Mouse (Mus musculus) embryonic facial prominence, embryonic 15.5 days (tissue): Measurements from ENCODE around the gene Cend1. TPM values are rescaled to one million over a fixed set of nuclear protein-coding genes. Genes with fewer than 3 reads are reported as not detected.

ENCODE experiments used
- ATAC-seq: fragments of 200-750 bp; cut with Nextera tagmentation; 2 replicates; pipeline ENCODE4 v1.8.0; 2017; ENCODE audit warnings: low read depth, moderate TSS enrichment; ENCODE audit not compliant: insufficient number of reproducible peaks, low FRiP score, low TSS enrichment
- H3K27ac ChIP-seq: fragments of 300-500 bp; sonication (generic); replicated peaks from 2 replicates; pipeline ENCODE4 v1.5.1; 2015; ENCODE audit warnings: mild to moderate bottlenecking, inconsistent platforms
- H3K27me3 ChIP-seq: fragments of 300-500 bp; sonication (generic); 2 replicates; pipeline ENCODE4 v1.6.1; 2015; ENCODE audit warnings: inconsistent platforms
- H3K36me3 ChIP-seq: fragments of 300-500 bp; sonication (generic); 2 replicates; pipeline ENCODE4 v1.6.1; 2015; ENCODE audit warnings: mild to moderate bottlenecking, inconsistent platforms
- H3K4me1 ChIP-seq: fragments of 300-500 bp; sonication (generic); 2 replicates; pipeline ENCODE4 v1.6.1; 2015; ENCODE audit warnings: inconsistent platforms
- H3K4me2 ChIP-seq: fragments of 300-500 bp; sonication (generic); replicated peaks from 2 replicates; pipeline ENCODE4 v1.6.1; 2015; ENCODE audit warnings: mild to moderate bottlenecking, inconsistent platforms
- H3K4me3 ChIP-seq: fragments of 300-500 bp; sonication (generic); replicated peaks from 2 replicates; pipeline ENCODE4 v1.5.1; 2015; ENCODE audit warnings: mild to moderate bottlenecking, inconsistent platforms
- H3K9ac ChIP-seq: fragments of 300-500 bp; sonication (generic); 2 replicates; pipeline ENCODE4 v1.6.1; 2015; ENCODE audit warnings: inconsistent platforms
- H3K9me3 ChIP-seq: fragments of 300-500 bp; sonication (generic); replicated peaks from 2 replicates; pipeline ENCODE4 v1.6.1; 2016; ENCODE audit warnings: inconsistent platforms
- WGBS: fragments of 180-500 bp; shearing (Covaris S2); methylation state at CpG from one replicate; pipeline ENCODE4 v1.1.7; 2015; 5-methylcytosine and 5-hydroxymethylcytosine counted together
- polyA plus RNA-seq: library from polyadenylated mRNA; unstranded; fragments of >200 nt; fragmentation: Nextera tagmentation; extraction: Ambion mirVana; gene quantifications from 2 replicates; pipeline ENCODE4 v1.2.1, GENCODE M21; 2015

Gene Cend1
- polyA plus RNA-seq, 1 experiment from 2014 or later = 5.3 TPM

DNA sequence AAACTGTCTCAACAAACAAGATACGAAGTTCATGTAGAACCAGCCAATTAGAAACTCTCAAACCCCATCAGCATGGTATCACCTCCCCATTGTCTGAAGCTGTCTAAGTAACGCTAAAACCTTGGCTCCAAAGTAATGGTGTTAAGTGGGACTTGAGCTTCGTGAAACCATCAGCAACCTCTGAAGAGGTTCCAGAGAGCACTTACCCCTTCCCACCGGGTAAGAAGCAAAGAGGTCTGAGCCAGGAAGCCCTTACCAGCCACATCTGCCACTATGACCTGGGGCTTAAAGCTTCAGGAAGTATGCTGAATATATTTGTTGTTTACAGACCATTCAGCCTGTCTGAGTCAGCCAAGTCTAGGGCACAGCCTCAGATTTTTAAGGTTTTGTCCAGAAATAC is 23.8 kb downstream of the Cend1 start:
- H3K4me3 ChIP-seq = no peak overlapping the region
- H3K27me3 ChIP-seq = no peaks in the 10 kb centered on the region
- no peak overlapping the region for H3K9ac ChIP-seq
- H3K4me2 ChIP-seq = no peak overlapping the region
- peaks cover 55% of the 10 kb centered on the region for H3K36me3 ChIP-seq
- no peak overlapping the region for H3K27ac ChIP-seq
- H3K4me1 ChIP-seq = no peaks in the 10 kb centered on the region
- no peaks in the 10 kb centered on the region for H3K9me3 ChIP-seq
- 81% methylated on average over 4 of the region's 4 CpGs for WGBS
- no peak for ATAC-seq

DNA sequence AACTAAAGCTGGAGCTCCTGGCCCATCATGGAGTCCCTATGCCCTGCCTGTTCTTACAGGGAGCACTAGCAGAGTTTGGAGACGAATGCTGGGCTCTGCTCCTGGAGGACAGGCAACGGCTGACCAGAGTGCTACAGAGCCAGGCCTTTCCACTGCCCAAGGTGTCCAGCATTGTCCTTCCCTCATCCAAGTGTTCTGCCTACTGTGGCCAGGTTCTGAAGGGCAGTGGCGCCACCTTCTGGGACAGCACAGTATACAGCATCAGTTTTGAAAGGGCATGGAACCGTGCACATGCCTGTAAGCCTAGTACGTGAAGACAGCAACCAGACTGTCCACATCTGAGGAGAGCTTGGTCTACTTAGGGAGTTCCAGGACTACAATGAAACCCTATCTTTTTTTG is 26.0 kb downstream of the Cend1 start:
- H3K9me3 ChIP-seq = no peaks in the 10 kb centered on the region
- 51% methylated on average over 5 of the region's 5 CpGs for WGBS
- ATAC-seq = peak; percentile 34; the same call in 1 of the 2 replicates
- peaks cover 56% of the 10 kb centered on the region for H3K36me3 ChIP-seq
- no peak overlapping the region for H3K4me3 ChIP-seq
- no peak overlapping the region for H3K4me2 ChIP-seq
- no peaks in the 10 kb centered on the region for H3K4me1 ChIP-seq
- H3K27me3 ChIP-seq = no peaks in the 10 kb centered on the region
- no peak overlapping the region for H3K9ac ChIP-seq
- no peak overlapping the region for H3K27ac ChIP-seq

DNA sequence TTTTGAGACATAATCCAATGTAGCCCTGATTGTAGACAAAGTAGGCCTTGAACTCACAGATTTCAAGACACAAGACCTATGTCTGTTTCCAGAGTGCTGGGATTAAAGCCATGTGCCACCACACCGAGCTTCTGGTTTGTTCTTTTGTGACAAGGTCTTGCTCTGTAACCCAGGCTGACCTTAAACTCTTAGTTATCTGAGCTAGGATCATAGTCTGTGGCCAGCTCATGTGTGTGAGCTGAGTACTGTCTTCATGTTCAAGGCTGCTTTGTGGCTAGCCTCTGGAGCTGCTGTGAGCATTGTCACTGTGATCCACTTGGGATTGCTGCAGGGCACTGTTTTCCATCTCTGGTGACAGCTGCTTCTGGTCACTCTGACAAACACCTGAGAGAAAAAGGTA is 33.9 kb downstream of the Cend1 start:
- no peak for ATAC-seq
- H3K9ac ChIP-seq = no peak overlapping the region
- WGBS = 59% methylated on average over 1 of the region's 1 CpGs
- no peak overlapping the region for H3K4me2 ChIP-seq
- no peaks in the 10 kb centered on the region for H3K9me3 ChIP-seq
- peaks cover 35% of the 10 kb centered on the region for H3K36me3 ChIP-seq
- no peaks in the 10 kb centered on the region for H3K27me3 ChIP-seq
- H3K27ac ChIP-seq = no peak overlapping the region
- no peak overlapping the region for H3K4me3 ChIP-seq
- peaks cover 12% of the 10 kb centered on the region for H3K4me1 ChIP-seq

DNA sequence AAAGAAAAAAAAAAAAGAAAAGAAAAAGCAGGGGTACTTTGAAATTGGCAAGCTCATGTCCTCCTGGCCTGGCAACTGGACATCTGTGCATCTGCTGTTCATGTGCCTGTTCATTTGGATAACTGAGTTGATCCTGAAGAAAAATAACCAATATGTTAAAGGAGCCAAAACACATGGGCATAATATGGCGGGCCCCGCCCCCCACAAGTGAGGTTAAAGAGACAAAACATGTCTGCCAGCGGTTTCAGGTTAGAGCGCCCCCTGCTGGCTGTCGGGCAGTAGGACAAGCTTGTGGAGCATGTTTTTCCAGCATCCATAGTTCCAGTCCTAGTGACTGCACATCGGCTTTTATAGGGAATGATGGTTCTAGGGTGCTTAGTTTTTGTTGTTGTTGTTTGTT is 34.5 kb downstream of the Cend1 start:
- 18% methylated on average over 6 of the region's 6 CpGs for WGBS
- Histone ChIP-seq H3K36me3 (peaks cover 30% of the 10 kb centered on the region), H3K4me2 (no peak overlapping the region), H3K9ac (no peak overlapping the region), H3K4me3 (no peak overlapping the region), H3K27ac (no peak overlapping the region), H3K4me1 (peaks cover 12% of the 10 kb centered on the region), H3K27me3 (no peaks in the 10 kb centered on the region), H3K9me3 (no peaks in the 10 kb centered on the region)
- no peak for ATAC-seq

DNA sequence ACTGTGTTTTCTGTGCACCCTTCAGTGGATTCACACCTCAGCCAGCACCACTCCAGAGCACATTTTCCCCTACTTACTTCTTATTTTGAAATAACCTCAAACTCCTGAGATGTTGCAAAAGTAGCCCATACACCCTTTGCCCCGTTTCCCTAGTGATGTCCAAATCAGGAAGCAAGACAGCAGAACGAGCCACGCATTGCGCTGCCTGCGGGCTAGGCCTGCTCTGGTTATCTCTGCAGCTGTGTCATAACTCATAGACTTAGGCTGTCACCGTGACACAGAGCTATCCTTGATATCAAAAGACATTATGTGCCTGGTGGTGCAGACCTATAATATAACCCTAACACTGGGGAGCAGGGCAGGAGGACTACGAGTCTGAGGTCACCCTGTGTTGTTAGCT is 35.1 kb downstream of the Cend1 start:
- peaks cover 24% of the 10 kb centered on the region for H3K36me3 ChIP-seq
- no peak overlapping the region for H3K4me3 ChIP-seq
- H3K9me3 ChIP-seq = no peaks in the 10 kb centered on the region
- no peak overlapping the region for H3K4me2 ChIP-seq
- no peaks in the 10 kb centered on the region for H3K27me3 ChIP-seq
- H3K4me1 ChIP-seq = peaks cover 12% of the 10 kb centered on the region
- no peak for ATAC-seq
- 83% methylated on average over 7 of the region's 7 CpGs for WGBS
- H3K27ac ChIP-seq = no peak overlapping the region
- H3K9ac ChIP-seq = no peak overlapping the region

DNA sequence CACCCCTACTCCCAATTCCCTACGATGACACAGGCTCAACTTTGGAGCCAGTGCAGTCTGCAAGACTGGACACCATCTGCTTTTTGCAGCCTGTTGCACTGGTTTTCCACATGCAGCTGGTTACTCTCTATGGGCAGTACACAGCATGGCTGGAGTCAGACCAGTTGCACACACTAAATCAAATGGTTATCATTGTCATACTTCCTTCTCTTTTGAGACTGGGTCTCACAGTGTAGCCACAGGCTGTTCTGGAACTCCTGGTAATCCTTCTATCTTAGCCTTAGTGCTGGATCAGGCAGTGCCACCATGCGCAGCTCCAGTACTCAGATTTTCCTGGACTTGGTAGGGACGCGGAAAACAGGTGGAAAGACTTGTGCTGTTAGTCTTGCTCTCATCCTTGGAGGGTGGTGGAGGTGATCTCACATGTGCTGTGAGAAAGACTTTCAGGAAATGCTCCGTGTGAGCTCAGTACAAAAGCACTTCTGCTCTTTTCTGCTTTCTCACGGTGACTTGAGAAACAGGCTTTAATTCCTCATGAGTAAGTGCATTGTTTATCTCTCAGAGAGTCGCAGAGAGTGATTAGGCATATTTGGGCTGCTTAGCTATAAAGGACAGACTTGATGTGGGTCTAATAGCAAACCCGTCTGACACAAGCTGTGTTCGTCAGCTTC is 36.6 kb downstream of the Cend1 start:
- Histone ChIP-seq H3K9ac (peak overlapping the region; percentile 68), H3K4me1 (peaks cover 12% of the 10 kb centered on the region), H3K4me2 (peak overlapping the region; percentile 94), H3K27me3 (no peaks in the 10 kb centered on the region), H3K9me3 (no peaks in the 10 kb centered on the region), H3K4me3 (peak overlapping the region; percentile 88), H3K36me3 (peaks cover 14% of the 10 kb centered on the region), H3K27ac (peak overlapping the region; percentile 75)
- WGBS = 31% methylated on average over 9 of the region's 9 CpGs
- ATAC-seq = no peak

DNA sequence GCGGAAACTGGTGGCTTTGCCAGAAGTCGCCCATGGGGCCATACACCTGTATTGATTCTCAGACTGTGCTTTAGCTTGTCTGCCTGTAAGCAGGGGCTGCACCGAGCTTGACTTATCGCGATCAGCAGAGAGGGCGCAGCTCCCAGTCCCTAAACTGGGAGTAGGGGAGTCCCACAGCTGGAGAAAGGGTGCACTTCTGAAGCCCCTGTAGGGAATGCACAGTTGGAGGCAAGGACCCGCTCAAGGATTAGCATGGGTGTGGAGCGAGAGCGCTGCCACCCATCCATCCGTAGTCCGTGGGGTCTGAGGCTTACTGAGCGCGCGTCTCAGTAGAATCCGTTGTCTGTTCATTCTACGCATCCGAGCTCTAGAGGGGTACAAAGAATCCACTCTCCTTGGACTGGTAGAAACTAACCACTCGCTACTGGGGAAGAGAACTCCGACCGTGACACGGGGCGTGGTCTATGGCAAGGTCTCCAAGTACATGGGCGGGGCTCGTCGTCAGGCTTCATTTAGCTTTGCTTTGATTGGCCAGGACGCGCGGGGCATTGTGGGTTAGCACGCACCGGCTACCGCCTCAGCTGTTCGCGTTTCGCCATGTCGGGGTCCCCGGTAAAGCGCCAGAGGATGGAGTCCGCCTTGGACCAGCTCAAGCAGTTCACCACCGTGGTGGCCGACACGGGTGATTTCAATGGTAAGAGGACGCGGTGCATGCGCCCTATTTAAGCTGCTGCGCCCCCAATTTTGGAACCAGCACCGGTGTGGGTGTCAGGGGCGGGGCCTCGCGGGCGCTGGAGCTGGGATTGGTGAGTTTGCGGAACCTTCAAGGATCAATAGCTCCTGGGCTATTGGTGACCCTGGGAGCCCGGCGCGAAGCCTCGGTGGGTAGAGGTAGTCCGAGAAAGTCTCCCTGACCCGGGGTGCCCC is 37.4 kb downstream of the Cend1 start, which contains the start of gene Taldo1:
TSS of gene Taldo1 (plus strand) at position 575 of the 927 bp plus-strand sequence.
- Histone ChIP-seq H3K4me2 (peak within 1 kb of the TSS; percentile 94), H3K27ac (peak within 1 kb of the TSS; percentile 75), H3K4me1 (peaks cover 12% of the 10 kb centered on the region), H3K9me3 (no peaks in the 10 kb centered on the region), H3K27me3 (no peaks in the 10 kb centered on the region), H3K4me3 (peak within 1 kb of the TSS; percentile 88), H3K36me3 (peaks cover 12% of the 10 kb centered on the region), H3K9ac (peak within 1 kb of the TSS; percentile 68)
- WGBS = under 1% methylated on average over 57 of the region's 57 CpGs
- ATAC-seq = peak; percentile 91

DNA sequence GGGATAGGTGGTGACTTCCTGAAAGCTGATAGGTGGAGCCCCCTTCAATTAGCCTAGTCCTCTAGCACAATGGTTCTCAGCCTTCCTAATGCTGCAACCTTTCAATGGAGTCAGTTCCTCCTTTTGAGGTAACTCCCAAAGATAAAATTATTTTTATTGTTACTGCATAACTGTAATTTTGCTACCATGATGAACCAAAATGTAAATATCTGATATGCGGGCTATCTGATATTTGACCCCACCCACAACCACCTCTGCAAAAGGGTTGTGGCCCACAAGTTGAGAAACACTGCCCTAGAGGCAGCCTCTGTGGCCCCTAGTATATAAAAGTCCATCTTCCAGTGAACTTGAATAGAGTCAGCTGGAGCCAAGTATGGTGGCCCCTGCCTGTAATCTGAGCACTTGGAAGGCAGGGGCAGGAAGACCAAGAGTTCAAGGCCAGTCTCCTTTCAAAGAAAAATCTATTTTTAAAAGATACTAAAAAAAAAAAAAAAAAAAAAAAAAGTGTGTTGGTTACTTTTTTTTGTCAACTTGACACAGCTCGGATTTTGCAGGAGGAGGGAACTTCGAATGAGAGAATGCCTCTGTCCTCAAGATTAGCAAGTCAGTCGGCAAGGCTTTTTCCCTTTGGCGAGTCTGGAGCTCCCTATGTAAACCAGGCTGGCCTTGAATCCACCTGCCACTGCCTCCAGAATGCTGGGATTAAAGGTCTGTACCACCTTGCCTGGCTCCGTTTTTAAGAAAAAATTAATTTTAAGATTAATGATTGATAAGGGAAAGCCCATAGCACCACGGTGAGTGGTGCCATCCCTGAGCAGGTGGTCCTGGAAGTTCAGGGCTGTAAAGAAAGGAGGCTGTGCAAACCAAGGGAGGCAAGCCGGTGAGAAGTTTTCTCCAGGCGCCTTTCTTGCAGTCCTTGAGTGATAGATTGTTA is 38.7 kb downstream of the Cend1 start:
- ATAC-seq = no peak
- no peak overlapping the region for H3K4me3 ChIP-seq
- no peaks in the 10 kb centered on the region for H3K27me3 ChIP-seq
- H3K36me3 ChIP-seq = no peaks in the 10 kb centered on the region
- H3K4me1 ChIP-seq = peaks cover 12% of the 10 kb centered on the region
- no peak overlapping the region for H3K4me2 ChIP-seq
- no peak overlapping the region for H3K27ac ChIP-seq
- H3K9ac ChIP-seq = no peak overlapping the region
- 53% methylated on average over 9 of the region's 9 CpGs for WGBS
- no peaks in the 10 kb centered on the region for H3K9me3 ChIP-seq

DNA sequence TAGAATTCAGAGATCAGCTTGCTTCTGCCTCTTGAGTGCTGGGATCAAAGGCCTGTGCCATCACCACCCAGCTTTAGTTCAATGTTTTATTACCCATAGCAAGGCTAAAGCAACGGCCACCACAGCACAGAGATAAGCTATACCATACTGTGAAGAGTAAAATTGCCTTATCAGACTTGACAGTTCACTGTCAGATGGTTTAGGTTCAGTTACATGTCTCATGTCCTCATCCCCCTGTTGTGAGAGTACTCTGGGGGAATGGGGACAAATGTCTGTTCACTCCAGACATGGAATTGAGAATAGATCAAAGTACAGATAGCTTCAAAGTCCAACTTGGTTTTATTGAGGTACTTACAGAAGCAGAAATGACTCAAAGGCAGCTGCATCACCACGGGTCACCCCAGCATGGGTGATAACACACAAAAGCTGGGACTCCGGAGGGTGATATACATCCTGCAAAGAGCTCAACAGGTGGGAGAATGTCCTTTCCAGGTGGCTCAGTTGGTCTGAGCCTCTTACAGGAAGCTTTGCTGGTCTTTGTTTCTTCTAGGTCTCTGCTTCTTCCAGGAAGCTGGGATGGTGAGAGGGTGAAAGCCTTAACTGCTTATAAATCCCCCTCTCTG is 40.7 kb downstream of the Cend1 start:
- 67% methylated on average over 3 of the region's 3 CpGs for WGBS
- Histone ChIP-seq H3K4me3 (no peak overlapping the region), H3K4me1 (peaks cover 12% of the 10 kb centered on the region), H3K27ac (no peak overlapping the region), H3K9ac (no peak overlapping the region), H3K4me2 (no peak overlapping the region), H3K36me3 (no peaks in the 10 kb centered on the region), H3K27me3 (no peaks in the 10 kb centered on the region), H3K9me3 (no peaks in the 10 kb centered on the region)
- no peak for ATAC-seq

DNA sequence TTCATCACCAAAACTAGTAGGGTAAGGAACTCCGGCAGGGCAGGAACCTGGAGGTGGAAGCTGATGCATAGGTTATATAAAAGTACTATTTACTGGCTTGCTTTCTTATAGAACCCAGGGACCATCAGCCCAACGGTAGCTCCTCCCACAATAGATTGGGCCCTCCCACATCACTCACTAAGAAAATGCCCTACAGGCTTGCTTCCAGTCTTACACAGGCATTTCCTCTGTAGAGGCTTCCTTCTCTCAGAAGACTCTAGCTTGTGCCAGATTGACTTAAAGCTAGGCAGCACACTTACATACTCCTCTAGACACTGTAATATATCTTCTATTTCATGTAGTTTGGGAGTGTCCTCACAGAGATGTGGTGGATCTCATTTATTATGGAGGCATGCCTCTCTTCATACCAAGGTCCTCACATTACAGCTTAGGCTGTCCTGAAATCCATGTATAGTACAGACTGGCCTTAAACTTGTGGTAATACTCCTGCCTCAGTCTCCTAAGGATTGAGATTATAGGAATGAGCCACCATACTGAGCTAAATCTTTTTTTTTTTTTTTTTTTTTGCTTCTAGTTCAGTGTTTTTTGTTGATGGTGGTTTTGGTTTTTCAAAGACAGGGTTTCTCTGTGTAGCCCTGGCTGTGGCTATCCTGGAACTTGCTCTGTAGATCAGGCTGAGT is 41.3 kb downstream of the Cend1 start:
- no peaks in the 10 kb centered on the region for H3K36me3 ChIP-seq
- H3K4me1 ChIP-seq = peaks cover 9% of the 10 kb centered on the region
- no peak overlapping the region for H3K27ac ChIP-seq
- ATAC-seq = no peak
- H3K4me3 ChIP-seq = no peak overlapping the region
- WGBS = 47% methylated on average over 2 of the region's 2 CpGs
- no peak overlapping the region for H3K4me2 ChIP-seq
- H3K9me3 ChIP-seq = no peaks in the 10 kb centered on the region
- H3K9ac ChIP-seq = no peak overlapping the region
- H3K27me3 ChIP-seq = no peaks in the 10 kb centered on the region
